Mouse (Mus musculus): Measurements from ENCODE around the gene Leng9.
"Not testable (repeated sequence)": the region's sequence is repeated elsewhere in the genome, so short reads cannot be mapped to it uniquely, and the experiment has no call there.

Leng9 gene

GRCm38 (mm10) chr7:4150059-4150541 lies at the start of gene Leng9:
Gene Leng9, minus strand, starts transcription at chr7:4150374.
- DNase-seq: peak; percentile 82

GRCm38 (mm10) chr7:4178438-4178837 lies 28.3 kb upstream of the Leng9 start:
- no peak for DNase-seq

- DNase-seq: no peak
These were observed 20.2 kb upstream of the Leng9 start for GRCm38 (mm10) chr7:4170193-4170938.

DNA sequence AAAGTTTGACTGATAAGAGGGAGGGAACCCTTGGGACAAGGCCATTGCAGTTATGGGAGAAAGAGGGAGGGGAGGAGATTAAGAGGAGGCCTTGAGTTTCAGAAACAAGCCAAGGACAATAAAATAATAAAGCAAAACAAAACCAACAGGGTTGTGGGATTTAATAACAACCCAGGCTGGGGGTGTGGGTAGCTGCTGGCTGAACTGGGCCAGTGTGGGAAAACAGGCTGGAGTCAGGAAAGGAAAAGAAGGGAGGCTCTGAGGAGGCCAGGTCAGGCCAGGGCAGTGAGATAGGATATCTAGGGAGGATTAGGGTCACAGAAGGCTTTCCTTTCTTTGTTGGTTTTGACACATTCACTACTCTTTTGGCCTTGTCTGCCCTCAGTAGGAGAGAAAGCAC lies 16.9 kb upstream of the Leng9 start:
- DNase-seq: no peak

DNA sequence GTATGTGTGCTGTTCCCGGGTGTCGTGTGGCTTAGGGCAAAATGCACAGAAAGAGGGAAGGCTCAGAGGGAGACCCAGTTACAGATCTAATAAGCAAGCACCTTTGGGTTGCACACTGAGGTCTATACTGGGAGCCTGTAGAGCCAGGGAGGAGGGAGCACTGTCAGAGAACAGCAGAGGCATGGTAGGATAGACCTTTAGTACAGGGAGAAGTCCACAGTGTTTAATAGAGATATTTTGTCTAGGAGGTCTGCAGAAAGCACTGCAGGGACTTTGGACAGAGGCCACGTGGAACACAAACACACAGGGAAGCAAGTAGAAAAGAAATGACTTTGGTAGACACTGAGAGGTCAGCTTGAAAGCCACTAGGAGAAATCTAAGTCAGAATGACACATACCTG lies 15.1 kb upstream of the Leng9 start:
- DNase-seq: no peak

DNA sequence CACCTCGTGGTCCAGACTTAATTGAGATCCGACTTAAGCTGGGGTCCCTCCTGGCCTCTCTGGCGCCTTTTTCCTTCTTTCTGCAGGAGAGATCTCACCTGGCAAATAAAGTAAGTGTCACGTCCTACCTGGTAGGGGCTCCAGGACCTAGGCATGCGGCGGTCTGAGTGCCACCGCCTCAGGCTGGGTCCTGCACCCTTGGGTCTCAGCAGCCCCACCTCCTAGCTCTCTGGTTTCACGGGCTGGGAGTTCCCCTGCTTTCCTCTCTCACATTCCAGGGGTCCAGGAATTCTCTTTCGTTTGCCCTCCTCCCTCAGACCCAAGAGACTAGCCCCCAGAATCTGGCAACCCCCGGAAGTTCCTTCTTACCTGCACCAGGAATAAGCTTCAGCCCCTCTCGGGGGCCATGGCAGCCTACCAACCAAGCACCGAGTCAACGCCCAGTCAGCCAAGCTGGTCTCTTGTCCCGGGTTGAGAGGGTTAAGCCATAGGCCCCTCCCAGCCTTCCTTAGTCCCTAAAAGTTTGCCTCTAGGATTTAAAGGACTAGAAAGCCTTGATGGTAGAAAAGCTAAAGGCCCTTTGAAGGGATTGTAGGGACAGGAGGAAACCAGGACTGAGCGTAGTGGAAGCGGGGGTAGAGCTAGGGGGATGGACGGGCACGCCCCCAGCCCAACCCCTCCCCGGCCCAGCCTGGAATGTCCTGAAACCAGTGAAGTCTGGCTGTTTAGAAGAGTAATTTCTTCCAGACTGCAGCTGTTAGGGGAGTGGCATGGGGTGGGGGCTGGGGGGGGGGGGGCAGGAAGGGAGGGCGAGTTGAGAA lies 14.1 kb upstream of the Leng9 start, which contains the start of gene Cdc42ep5:
Cdc42ep5 (minus strand) TSS at position 771 of the 821 bp plus-strand sequence.
- DNase-seq: no peak

DNA sequence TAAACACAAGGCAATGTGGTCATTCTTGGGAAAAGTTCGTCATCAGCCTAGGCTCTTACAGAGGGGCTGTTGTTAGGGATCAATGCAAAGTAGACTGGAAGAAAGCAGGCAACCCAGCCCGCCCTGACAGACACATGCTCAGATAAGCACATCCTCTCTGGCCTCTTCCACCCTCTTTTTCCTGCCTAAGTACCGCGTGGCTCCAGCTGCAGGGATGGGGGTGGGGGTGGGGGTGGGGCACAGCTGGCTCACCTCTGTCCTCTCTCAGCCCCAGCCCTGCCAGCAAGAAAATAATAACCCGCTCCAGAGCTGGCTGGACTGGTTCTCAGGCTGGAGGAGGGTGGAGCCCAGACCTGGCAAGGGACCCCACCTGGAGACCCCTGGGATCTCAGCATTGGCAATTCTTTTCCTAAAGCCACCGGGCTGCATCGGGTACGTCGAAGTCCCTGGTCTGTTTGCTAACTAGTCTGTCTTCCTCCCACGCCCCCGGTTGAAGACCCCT lies 13.4 kb upstream of the Leng9 start:
- no peak for DNase-seq

DNA sequence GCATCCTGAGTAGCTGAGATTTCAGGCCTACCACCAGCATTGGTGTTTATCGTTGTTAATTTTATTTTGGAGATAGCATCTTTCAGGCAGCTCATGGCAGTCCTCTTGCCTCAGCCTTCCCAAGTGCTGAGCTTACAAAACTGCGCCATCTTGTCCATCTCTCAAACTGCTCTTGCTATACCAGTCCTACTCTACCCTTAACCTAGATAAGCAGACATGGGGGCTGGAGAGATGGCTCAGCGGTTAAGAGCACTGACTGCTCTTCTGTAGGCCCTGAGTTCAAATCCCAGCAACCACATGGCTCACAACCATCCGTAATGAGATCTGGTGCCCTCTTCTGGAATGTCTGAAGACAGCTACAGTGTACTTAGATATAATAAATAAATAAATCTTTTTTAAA lies 11.4 kb upstream of the Leng9 start:
- DNase-seq: not testable (repeated sequence)

GRCm38 (mm10) chr7:4154976-4155375 lies 4.8 kb upstream of the Leng9 start:
- peak; percentile 10 for DNase-seq

DNA sequence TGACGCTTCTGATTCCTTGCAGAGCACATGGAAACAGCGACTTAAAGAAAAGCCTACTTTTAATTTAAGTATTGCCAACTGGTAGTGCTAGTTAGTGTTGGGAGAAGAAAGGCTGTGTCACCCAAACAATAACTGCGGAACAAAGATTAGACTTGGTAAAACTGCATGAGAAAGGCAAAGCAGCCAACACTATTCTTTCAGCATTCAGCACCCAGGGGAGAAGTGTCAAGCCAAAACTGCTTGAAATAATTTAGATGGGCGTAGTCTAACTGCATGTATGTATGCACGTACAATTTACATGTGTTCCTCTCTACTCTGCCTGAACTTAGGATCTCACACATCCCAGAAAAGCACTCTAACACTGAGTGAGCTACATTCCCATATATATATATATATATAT lies 4.2 kb upstream of the Leng9 start:
- peak; percentile 7 for DNase-seq

GRCm38 (mm10) chr7:4151241-4151640 lies 1.1 kb upstream of the Leng9 start:
- DNase-seq: no peak

DNA sequence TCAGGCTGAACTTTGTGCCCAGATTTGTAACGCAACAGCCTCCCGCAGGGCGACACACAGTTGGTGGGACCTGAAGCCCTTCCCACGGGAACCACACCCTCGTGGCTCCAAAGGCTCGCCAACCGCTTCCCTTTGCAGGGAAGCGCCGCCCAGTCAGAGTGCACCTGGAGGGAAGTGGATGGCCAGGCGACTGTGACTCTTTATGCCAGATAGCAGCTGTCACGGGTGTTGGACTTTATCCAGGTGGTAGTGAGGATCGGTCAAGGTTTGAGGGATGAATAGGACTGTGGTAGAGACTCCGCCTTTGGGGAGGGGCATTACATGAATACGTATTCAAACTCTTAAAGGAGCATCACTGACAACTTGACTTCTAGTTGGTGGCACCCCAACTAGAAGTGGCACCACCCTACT lies 642 bp upstream of the Leng9 start:
- DNase-seq: peak; percentile 92

GRCm38 (mm10) chr7:4149209-4150054 lies 742 bp downstream of the Leng9 start:
- peak; percentile 90 for DNase-seq

- DNase-seq: peak; percentile 64
These were observed 1.6 kb downstream of the Leng9 start for GRCm38 (mm10) chr7:4148341-4149208.

GRCm38 (mm10) chr7:4147836-4148235 lies 2.3 kb downstream of the Leng9 start:
- DNase-seq: peak; percentile 47

DNA sequence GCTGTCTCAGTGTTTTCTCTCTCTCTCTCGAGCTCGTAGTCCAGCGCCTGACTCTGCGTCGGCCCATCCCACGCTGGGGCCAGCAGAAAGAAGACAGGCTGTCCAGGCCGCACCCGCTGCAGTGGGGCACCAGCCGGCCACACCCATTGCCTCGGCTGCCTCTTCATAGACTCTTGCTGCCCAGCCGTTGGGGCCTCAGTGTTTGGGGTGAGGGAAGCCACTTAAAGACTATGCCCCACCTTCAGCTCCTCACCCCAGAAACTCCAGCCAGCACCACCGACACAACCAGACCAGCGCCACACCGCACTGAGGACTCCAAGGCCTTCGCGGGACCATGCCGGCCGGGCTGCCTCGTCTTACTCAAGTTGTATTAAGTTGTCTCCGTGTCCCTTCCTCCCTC lies 2.8 kb downstream of the Leng9 start:
- DNase-seq: peak; percentile 62

GRCm38 (mm10) chr7:4146241-4147180 lies 3.7 kb downstream of the Leng9 start:
- DNase-seq: peak; percentile 65

DNA sequence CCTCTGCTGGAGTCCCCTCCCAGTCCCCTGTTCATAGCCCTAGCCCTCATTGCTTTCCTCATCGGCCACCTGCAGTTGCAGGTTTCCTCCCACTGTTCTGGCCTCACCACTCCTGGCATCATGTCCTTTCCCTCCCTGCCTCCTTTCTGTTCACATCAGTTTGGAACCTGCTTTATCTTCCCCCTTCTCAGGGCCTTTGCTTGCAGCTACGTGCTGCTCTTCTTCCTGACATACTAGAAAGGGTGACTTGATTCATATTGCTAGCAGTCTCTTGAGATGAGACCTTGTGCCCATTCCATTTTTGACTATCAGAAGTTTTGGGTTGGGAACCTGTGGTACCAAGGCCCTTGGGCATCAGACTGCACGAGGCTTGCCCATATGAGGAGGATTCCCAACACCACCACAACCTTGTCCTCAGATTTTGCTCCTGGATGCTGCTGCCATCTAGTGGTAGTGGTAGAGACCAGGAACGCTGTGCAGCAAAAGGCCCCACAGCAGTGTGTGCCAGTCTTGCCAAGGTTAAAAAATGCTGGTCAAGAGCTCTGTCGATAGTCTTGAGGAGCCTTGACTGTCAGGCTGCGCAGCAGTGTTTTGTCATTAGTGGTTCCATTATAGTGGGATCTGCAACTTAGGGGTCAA lies 4.5 kb downstream of the Leng9 start:
- peak; percentile 73 for DNase-seq

- peak; percentile 52 for DNase-seq
These were observed 5.2 kb downstream of the Leng9 start for GRCm38 (mm10) chr7:4144766-4145551.
